In the genomic region with DNA sequence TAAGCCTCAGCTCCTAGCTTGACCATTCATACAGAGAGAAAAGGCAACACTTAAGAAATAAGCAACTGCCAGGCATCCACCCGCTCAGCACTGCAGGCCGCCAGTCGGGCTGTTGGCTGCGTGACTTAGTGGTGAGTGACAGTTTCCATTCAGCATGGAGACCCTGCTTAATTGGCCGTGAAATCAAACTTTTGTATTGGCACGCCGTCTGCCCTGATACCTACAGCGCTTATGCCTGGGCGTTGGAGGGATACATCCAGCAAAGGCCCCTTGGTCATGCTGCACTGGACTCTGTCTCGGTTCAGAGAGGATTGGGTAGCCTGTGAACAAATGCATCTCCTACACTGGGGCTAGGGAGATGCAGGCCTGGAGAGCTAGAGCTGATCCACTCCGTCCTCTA, we compare ENCODE assay signal across 14 mouse cellular contexts.
DNase-seq lines count a peak whose midpoint lies in the region; ATAC-seq and TF ChIP-seq lines count a peak whose summit lies in the region.
"Had no signal": no experiment of that assay in that cellular context is flagged by ENCODE, and none has a peak within 500 bp of the region (broad histone marks: within the 10 kb centered on the region; RNA-seq: fewer than 3 reads in every experiment).

No protein-coding gene starts in this region.

- 6% methylated on average over 11 of the region's 11 CpGs for WGBS in forebrain, embryonic 11.5 days
- whole genome bisulfite sequencing in hindbrain, postnatal 0 days, result 21% methylated on average over 11 of the region's 11 CpGs
- 20% methylated on average over 11 of the region's 11 CpGs for WGBS in neural tube, embryonic 14.5 days

- intact Hi-C loops in left cerebral cortex, adult 2 months (cut with DNase I), result no loop called here

- H3K9ac ChIP-seq in forebrain, embryonic 11.5 days (ENCODE audit: low read length), result no peak overlapping the region
- no peak overlapping the region for H3K9ac ChIP-seq in hindbrain, postnatal 0 days (replicated peaks; ENCODE audit: low read length)
- no peak overlapping the region for H3K9ac ChIP-seq in neural tube, embryonic 14.5 days (replicated peaks; ENCODE audit: low read depth, low read length)
- H3K9ac ChIP-seq: limb, embryonic 12.5 days; lung, embryonic 14.5 days had no signal

- TF ChIP-seq CTCF in hindbrain, postnatal 0 days (IDR thresholded peaks at IDR 0.05; ENCODE audit: low read depth), result no peak
- no peak for TF ChIP-seq CTCF in left cerebral cortex, adult 2 months (IDR thresholded peaks at IDR 0.05)

- DNase-seq in cerebellum, postnatal 10 days, result peak; percentile 59 to 65
- no peak for DNase-seq in cerebellum, postnatal 4 days (ENCODE audit: low spot score in 2 of 2)
- peak; percentile 73 for DNase-seq in forebrain, embryonic 11.5 days (ENCODE audit: low spot score)
- DNase-seq in hindbrain, postnatal 0 days (ENCODE audit: low spot score), result peak; percentile 63
- no peak for DNase-seq in left cerebral cortex, adult 9 months (ENCODE audit: low spot score in 2 of 2)
- no peak for DNase-seq in left cerebral cortex, adult 2 months (ENCODE audit: extremely low spot score in 1 of 2, low spot score in 2 of 2)
- no peak for DNase-seq in cerebellum, adult 11-12 months
- DNase-seq: adrenal gland, postnatal 14 days; cerebellum, adult 2 months; kidney, postnatal 36 days; lung, embryonic 14.5 days had no signal

- H3K9me3 ChIP-seq in forebrain, embryonic 11.5 days (ENCODE audit: control insufficient read depth, low read length), result no peaks in the 10 kb centered on the region
- 0 out of 2 replicates have a peak, but pooled peaks cover under 1% of the 10 kb centered on the region for H3K9me3 ChIP-seq in hindbrain, postnatal 0 days (ENCODE audit: low read length)
- no peaks in the 10 kb centered on the region for H3K9me3 ChIP-seq in neural tube, embryonic 14.5 days (ENCODE audit: control insufficient read depth, low read length)
- H3K9me3 ChIP-seq: limb, embryonic 12.5 days had no signal

- H3K27ac ChIP-seq in forebrain, embryonic 11.5 days (ENCODE audit: low read depth, low read length), result no peak overlapping the region
- H3K27ac ChIP-seq in hindbrain, postnatal 0 days, result no peak overlapping the region
- no peak overlapping the region for H3K27ac ChIP-seq in neural tube, embryonic 14.5 days (ENCODE audit: low read depth, low read length)
- no peak overlapping the region for H3K27ac ChIP-seq in left cerebral cortex, adult 2 months
- H3K27ac ChIP-seq: limb, embryonic 12.5 days had no signal

- H3K36me3 ChIP-seq in forebrain, embryonic 11.5 days (ENCODE audit: control insufficient read depth, insufficient read depth, low read length), result no peaks in the 10 kb centered on the region
- H3K36me3 ChIP-seq in hindbrain, postnatal 0 days (ENCODE audit: insufficient read depth, low read length), result no peaks in the 10 kb centered on the region; the same call in 1 of the 2 replicates
- H3K36me3 ChIP-seq in neural tube, embryonic 14.5 days (ENCODE audit: control insufficient read depth, insufficient read depth, low read length), result no peaks in the 10 kb centered on the region
- H3K36me3 ChIP-seq: G1E; limb, embryonic 12.5 days had no signal

- H3K4me3 ChIP-seq in forebrain, embryonic 11.5 days (ENCODE audit: low read depth, low read length), result no peak overlapping the region
- no peak overlapping the region for H3K4me3 ChIP-seq in hindbrain, postnatal 0 days (ENCODE audit: low read length)
- H3K4me3 ChIP-seq in neural tube, embryonic 14.5 days (ENCODE audit: low read depth, low read length), result no peak overlapping the region
- H3K4me3 ChIP-seq in left cerebral cortex, adult 2 months, result no peak overlapping the region
- H3K4me3 ChIP-seq: limb, embryonic 12.5 days had no signal

- peak overlapping the region; percentile 18; the same call in 1 of the 2 replicates for H3K4me2 ChIP-seq in forebrain, embryonic 11.5 days (ENCODE audit: low read depth, low read length, severe bottlenecking)
- no peak overlapping the region for H3K4me2 ChIP-seq in hindbrain, postnatal 0 days (ENCODE audit: low read depth, low read length)
- H3K4me2 ChIP-seq in neural tube, embryonic 14.5 days (ENCODE audit: low read depth, low read length), result no peak overlapping the region
- H3K4me2 ChIP-seq: limb, embryonic 12.5 days; lung, embryonic 14.5 days had no signal

- peak; percentile 66 for ATAC-seq in forebrain, embryonic 11.5 days (replicated peaks; ENCODE audit: low FRiP score)
- ATAC-seq in hindbrain, postnatal 0 days, result 0 out of 2 replicates have a peak, but pooled peaks have one; percentile 27
- ATAC-seq in neural tube, embryonic 14.5 days (ENCODE audit: low read depth), result peak; percentile 22; the same call in 1 of the 2 replicates

- H3K4me1 ChIP-seq in forebrain, embryonic 11.5 days (replicated peaks; ENCODE audit: control insufficient read depth, insufficient read depth, low read length), result peaks cover 5% of the 10 kb centered on the region; the same call in 1 of the 2 replicates
- H3K4me1 ChIP-seq in hindbrain, postnatal 0 days (ENCODE audit: insufficient read depth, low read length), result peaks cover 9% of the 10 kb centered on the region; the same call in 1 of the 2 replicates
- peaks cover 25% of the 10 kb centered on the region for H3K4me1 ChIP-seq in neural tube, embryonic 14.5 days (ENCODE audit: control insufficient read depth, insufficient read depth, low read length)
- H3K4me1 ChIP-seq: limb, embryonic 12.5 days had no signal

- H3K27me3 ChIP-seq in forebrain, embryonic 11.5 days (ENCODE audit: control insufficient read depth, insufficient read depth, low read length), result peaks cover 21% of the 10 kb centered on the region
- H3K27me3 ChIP-seq in hindbrain, postnatal 0 days (ENCODE audit: insufficient read depth, low read length), result no peaks in the 10 kb centered on the region; the same call in 1 of the 2 replicates
- no peaks in the 10 kb centered on the region; the same call in 1 of the 2 replicates for H3K27me3 ChIP-seq in neural tube, embryonic 14.5 days (ENCODE audit: control insufficient read depth, insufficient read depth, low read length)
- H3K27me3 ChIP-seq: limb, embryonic 12.5 days had no signal

Comparison
In these comparisons a context has a peak if more than half of its experiments do, and no peak if none do; other contexts are left out.
1. DNase-seq: peak in cerebellum, postnatal 10 days (2 of 2), forebrain, embryonic 11.5 days (single experiment) and hindbrain, postnatal 0 days (single experiment); none in cerebellum, postnatal 4 days (0 of 2), left cerebral cortex, adult 9 months (0 of 2), left cerebral cortex, adult 2 months (0 of 2) and cerebellum, adult 11-12 months (single experiment).
2. Peak in every context shown above with its lines, with median percentiles within 50 percentile points of each other: ATAC-seq.